In the genomic region with DNA sequence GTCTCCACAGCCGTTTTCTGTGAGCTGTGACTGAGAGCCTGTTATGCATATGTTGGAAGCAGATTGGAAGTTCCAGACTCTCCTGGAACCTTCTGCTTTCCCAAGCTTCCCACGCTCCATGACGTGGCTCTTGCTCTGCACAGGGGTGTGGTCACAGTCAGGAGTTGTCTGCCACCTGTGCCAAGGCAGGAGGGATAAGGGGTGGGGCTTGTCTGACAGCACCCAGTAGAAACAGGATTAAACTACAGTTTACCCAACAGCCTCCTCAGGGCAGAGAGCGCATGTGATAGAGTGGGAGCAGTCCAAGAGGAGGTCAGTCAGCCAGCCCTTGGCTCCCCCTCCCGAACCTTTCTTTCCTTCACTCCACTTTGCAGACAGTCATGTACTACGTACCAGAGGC, we compare ENCODE assay signal across 10 mouse cellular contexts. TPM values are rescaled to one million over a fixed set of nuclear protein-coding genes. Genes with fewer than 3 reads are reported as not detected.
DNase-seq lines count a peak whose midpoint lies in the region; ATAC-seq lines count a peak whose summit lies in the region.
"Had no signal": no experiment of that assay in that cellular context is flagged by ENCODE, and none has a peak within 500 bp of the region (broad histone marks: within the 10 kb centered on the region; RNA-seq: fewer than 3 reads in every experiment).

No protein-coding gene starts in this region.

- no peaks in the 10 kb centered on the region for H3K27me3 ChIP-seq in heart, embryonic 11.5 days (ENCODE audit: control insufficient read depth, insufficient read depth, low read length)
- H3K27me3 ChIP-seq in heart, embryonic 12.5 days (replicated peaks): no peaks in the 10 kb centered on the region
- H3K27me3 ChIP-seq: neural tube, embryonic 13.5 days had no signal

- H3K4me3 ChIP-seq in heart, embryonic 11.5 days (ENCODE audit: low read depth, low read length): no peak overlapping the region
- no peak overlapping the region for H3K4me3 ChIP-seq in heart, embryonic 12.5 days
- H3K4me3 ChIP-seq: neural tube, embryonic 13.5 days had no signal

- H3K4me1 ChIP-seq in heart, embryonic 11.5 days (ENCODE audit: control insufficient read depth, insufficient read depth, low read length): peaks cover 52% of the 10 kb centered on the region
- peaks cover 83% of the 10 kb centered on the region for H3K4me1 ChIP-seq in heart, embryonic 12.5 days (replicated peaks)

- peak; percentile 99 for DNase-seq in heart, adult 11 months
- DNase-seq in adrenal gland, postnatal 36 days: peak; percentile 65 to 73
- DNase-seq in kidney, postnatal 4 days: peak; percentile 49 to 71
- peak; percentile 93 for DNase-seq in lung, postnatal 36 days
- DNase-seq in spleen, postnatal 10 days (ENCODE audit: low spot score in 2 of 2): no peak

- H3K4me2 ChIP-seq in heart, embryonic 11.5 days: no peak overlapping the region
- no peak overlapping the region for H3K4me2 ChIP-seq in heart, embryonic 12.5 days
- H3K4me2 ChIP-seq: neural tube, embryonic 13.5 days had no signal

- no peak overlapping the region for H3K9ac ChIP-seq in heart, embryonic 11.5 days (ENCODE audit: low read depth, low read length)
- 0 out of 2 replicates have a peak overlapping the region, but pooled peaks have one; percentile 13 for H3K9ac ChIP-seq in heart, embryonic 12.5 days
- H3K9ac ChIP-seq: neural tube, embryonic 13.5 days had no signal

- no peak overlapping the region for H3K27ac ChIP-seq in heart, embryonic 11.5 days (ENCODE audit: low read depth, low read length)
- no peak overlapping the region for H3K27ac ChIP-seq in heart, embryonic 12.5 days (ENCODE audit: poor library complexity, severe bottlenecking)
- H3K27ac ChIP-seq: neural tube, embryonic 13.5 days had no signal

- no peaks in the 10 kb centered on the region for H3K36me3 ChIP-seq in heart, embryonic 11.5 days (ENCODE audit: control insufficient read depth, insufficient read depth, low read length)
- no peaks in the 10 kb centered on the region for H3K36me3 ChIP-seq in heart, embryonic 12.5 days

- H3K9me3 ChIP-seq in heart, embryonic 11.5 days (replicated peaks; ENCODE audit: control insufficient read depth, low read length): no peaks in the 10 kb centered on the region
- no peaks in the 10 kb centered on the region for H3K9me3 ChIP-seq in heart, embryonic 12.5 days (replicated peaks)
- H3K9me3 ChIP-seq: G1E; neural tube, embryonic 13.5 days had no signal

- 71% methylated on average over 6 of the region's 6 CpGs for WGBS in heart, embryonic 11.5 days (ENCODE audit: insufficient replicate concordance)
- 66% methylated on average over 6 of the region's 6 CpGs for WGBS in heart, embryonic 12.5 days

- ATAC-seq in heart, embryonic 11.5 days (replicated peaks; ENCODE audit: insufficient number of reproducible peaks, low FRiP score, low TSS enrichment): no peak
- peak; percentile 13; the same call in 1 of the 2 replicates for ATAC-seq in heart, embryonic 12.5 days (ENCODE audit: insufficient number of reproducible peaks, low FRiP score)
- no peak for ATAC-seq in CD4-positive, CD25-positive, alpha-beta regulatory T cell, adult 4 months

RNA-seq across cellular contexts. Expression of a gene that starts 43.1 kb away (rescaled TPM):
- polyA plus RNA-seq in heart, embryonic 11.5 days (2014; fragmentation: Nextera tagmentation; extraction: Ambion mirVana): 2,229 and 2,268 TPM in 2 replicates
- total RNA-seq in adrenal gland, postnatal 36 days (2021): 10 to 100 TPM; 56.2 to 67.3 TPM
- polyA plus RNA-seq in heart, embryonic 12.5 days (2016; fragmentation: Nextera tagmentation; extraction: Ambion mirVana): 1,723 and 1,724 TPM in 2 replicates
- not detected for polyA plus RNA-seq in CD4-positive, CD25-positive, alpha-beta regulatory T cell, adult 4 months (2017; shearing (Covaris generic))

Comparison
In these comparisons a context has a peak if more than half of its experiments do, and no peak if none do; other contexts are left out.
1. DNase-seq: peak in heart, adult 11 months (single experiment), adrenal gland, postnatal 36 days (2 of 2), kidney, postnatal 4 days (2 of 2) and lung, postnatal 36 days (single experiment); none in spleen, postnatal 10 days (0 of 2).
2. RNA of a gene that starts 43.1 kb away (polyA plus RNA-seq): 2,229 to 2,268 TPM in heart, embryonic 11.5 days and 1,723 to 1,724 TPM in heart, embryonic 12.5 days; not detected in CD4-positive, CD25-positive, alpha-beta regulatory T cell, adult 4 months; every median in the first group is over 1,000 times any median in the second.